ENCODE assay signal across 23 mouse cellular contexts in the genomic region with DNA sequence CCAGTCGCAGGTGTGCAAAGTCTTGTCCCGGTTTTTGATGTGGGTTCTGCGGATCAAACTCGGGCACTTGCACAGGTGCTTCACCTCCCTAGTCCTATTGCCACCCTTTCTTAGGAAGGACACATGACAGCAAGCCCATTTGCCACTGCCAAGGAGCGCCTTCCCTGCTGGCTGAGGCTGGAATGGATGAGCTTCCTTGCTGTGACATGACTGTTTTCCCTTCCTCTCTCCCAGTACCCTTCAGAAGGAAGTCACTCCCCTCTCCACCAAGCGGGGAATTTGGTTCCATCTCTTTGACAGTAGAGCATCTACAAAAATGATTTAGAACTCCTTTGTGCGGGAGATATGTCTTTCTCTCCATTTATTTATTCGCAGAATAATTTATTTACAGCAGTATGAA.
"Had no signal": no experiment of that assay in that cellular context is flagged by ENCODE, and none has a peak within 500 bp of the region (broad histone marks: within the 10 kb centered on the region; RNA-seq: fewer than 3 reads in every experiment).

No protein-coding gene starts in this region.

- H3K4me1 ChIP-seq: liver, embryonic 15.5 days had no signal

- H3K9ac ChIP-seq: limb, embryonic 13.5 days; liver, embryonic 12.5 days; liver, embryonic 15.5 days; lung, embryonic 15.5 days; midbrain, embryonic 12.5 days; midbrain, embryonic 15.5 days; neural tube, embryonic 12.5 days; neural tube, embryonic 15.5 days; stomach, embryonic 15.5 days had no signal

- H3K27me3 ChIP-seq: limb, embryonic 13.5 days; liver, embryonic 12.5 days; liver, embryonic 15.5 days; lung, embryonic 15.5 days; midbrain, embryonic 12.5 days; midbrain, embryonic 15.5 days; neural tube, embryonic 12.5 days; neural tube, embryonic 15.5 days; stomach, embryonic 15.5 days had no signal

- H3K27ac ChIP-seq: layer of hippocampus, adult 2 months; limb, embryonic 10.5 days; limb, embryonic 13.5 days; liver, embryonic 12.5 days; liver, embryonic 15.5 days; lung, embryonic 15.5 days; macrophage; midbrain, embryonic 12.5 days; midbrain, embryonic 15.5 days; neural tube, embryonic 12.5 days; neural tube, embryonic 15.5 days; stomach, embryonic 15.5 days had no signal

- ATAC-seq: inflammation-experienced regulatory T-cells, adult 6 months; intestine, embryonic 16.5 days; liver, embryonic 12.5 days; midbrain, embryonic 15.5 days had no signal

- H3K36me3 ChIP-seq: limb, embryonic 10.5 days; limb, embryonic 13.5 days; liver, embryonic 12.5 days; liver, embryonic 15.5 days; lung, embryonic 15.5 days; midbrain, embryonic 12.5 days; midbrain, embryonic 15.5 days; neural tube, embryonic 12.5 days; neural tube, embryonic 15.5 days; stomach, embryonic 15.5 days had no signal

- DNase-seq: kidney, adult 18-20 months; kidney, adult 9 months; layer of hippocampus, adult 9-11 months; liver; right cerebral cortex, adult 18-20 months; right cerebral cortex, postnatal 14 days; right cerebral cortex, postnatal 4 days; spleen, adult 18-20 months; thymus, postnatal 25 days had no signal

- H3K4me2 ChIP-seq: limb, embryonic 13.5 days; liver, embryonic 12.5 days; liver, embryonic 15.5 days; lung, embryonic 15.5 days; midbrain, embryonic 12.5 days; midbrain, embryonic 15.5 days; neural tube, embryonic 12.5 days; neural tube, embryonic 15.5 days; stomach, embryonic 15.5 days had no signal

- H3K4me3 ChIP-seq: layer of hippocampus, adult 2 months; limb, embryonic 10.5 days; limb, embryonic 13.5 days; liver, embryonic 12.5 days; liver, embryonic 15.5 days; lung, embryonic 15.5 days; midbrain, embryonic 12.5 days; midbrain, embryonic 15.5 days; neural tube, embryonic 12.5 days; neural tube, embryonic 15.5 days; stomach, embryonic 15.5 days had no signal

- H3K9me3 ChIP-seq: limb, embryonic 10.5 days; limb, embryonic 13.5 days; liver, embryonic 12.5 days; liver, embryonic 15.5 days; lung, embryonic 15.5 days; midbrain, embryonic 12.5 days; midbrain, embryonic 15.5 days; neural tube, embryonic 12.5 days; neural tube, embryonic 15.5 days; stomach, embryonic 15.5 days had no signal
